Mouse (Mus musculus): ENCODE data around the gene March9. TPM values are rescaled to one million over a fixed set of nuclear protein-coding genes. Genes with fewer than 3 reads are reported as not detected.

The March9 gene
- polyA plus RNA-seq, 1 experiment from 2014 or later = 28.6 TPM

DNA sequence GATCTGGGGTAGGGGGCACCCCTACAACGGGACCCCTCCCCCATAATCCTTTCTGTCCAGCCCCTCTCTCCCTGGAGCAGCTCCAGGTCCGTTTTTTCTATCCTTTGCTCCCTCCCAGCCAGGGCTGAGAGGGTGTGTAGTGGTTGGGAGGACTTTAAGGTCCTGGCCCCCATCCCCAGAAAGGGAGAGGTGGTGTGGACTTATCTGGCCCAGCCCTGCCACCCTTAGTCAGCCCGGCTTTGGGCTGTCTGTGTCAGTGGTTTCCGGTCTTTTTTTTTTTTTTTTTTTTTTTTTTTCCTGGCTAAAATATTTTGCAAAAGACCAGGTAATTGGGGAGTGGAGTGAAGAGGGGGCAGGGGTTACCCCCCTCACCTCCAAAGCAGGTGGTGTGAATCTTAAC is 32.8 kb upstream of the March9 start:
- in situ Hi-C loops (cut with MboI; ENCODE audit: low pct_unique_long_range_greater_than_20kb) = no loop called here
- ChIA-PET CTCF (interaction anchor here (1.4 kb wide), 1 partner anchor 17 kb away, joined by 3 read pairs; no protein-coding TSS in a partner anchor), POLR2A (no interaction called here)
- TF ChIP-seq CTCF (IDR thresholded peaks at IDR 0.05) = no peak
- ATAC-seq (no peak), DNase-seq (ENCODE audit: low read depth, low spot score) (no peak)
- H3K27me3 ChIP-seq = no peaks in the 10 kb centered on the region

DNA sequence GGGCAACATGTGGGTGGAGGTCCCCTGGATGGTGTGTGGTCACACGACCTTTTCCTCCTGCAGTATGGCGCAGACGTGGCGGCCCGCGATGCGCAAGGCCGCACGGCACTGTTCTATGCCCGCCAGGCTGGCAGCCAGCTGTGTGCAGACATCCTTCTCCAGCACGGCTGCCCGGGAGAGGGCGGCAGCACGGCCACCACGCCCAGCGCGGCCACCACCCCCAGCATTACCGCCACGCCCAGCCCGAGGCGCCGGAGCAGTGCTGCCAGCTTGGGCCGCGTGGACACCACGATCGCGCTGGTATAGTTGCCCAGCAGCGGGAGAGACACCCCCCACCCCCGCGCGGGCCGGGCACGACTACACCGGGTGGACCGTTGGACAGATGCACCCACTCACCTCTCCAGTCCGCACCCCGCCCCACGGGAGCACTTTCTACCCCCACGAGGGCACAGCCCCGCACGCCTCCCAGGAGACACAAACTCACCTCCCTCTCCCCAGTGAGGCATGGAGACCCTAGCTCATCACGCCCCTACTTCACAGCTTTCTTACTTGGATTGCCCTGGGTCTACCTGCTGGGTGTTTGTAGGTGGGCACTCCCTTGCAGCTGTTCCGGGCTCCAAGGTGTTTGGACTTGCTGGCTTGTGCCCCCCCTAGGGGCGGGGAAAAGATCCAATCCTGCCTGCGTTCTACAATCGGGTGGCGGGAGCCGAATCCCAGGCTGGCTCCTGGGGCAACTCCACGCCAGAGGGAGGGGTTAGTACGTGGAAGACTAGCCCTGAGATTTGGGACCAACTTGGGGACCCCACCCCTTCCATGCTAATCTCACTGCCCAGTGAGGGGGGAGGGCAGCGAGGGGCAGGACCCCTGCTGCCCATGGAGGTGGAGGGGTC is 31.8 kb upstream of the March9 start:
- ATAC-seq (peak; percentile 38), DNase-seq (ENCODE audit: low read depth, low spot score) (no peak)
- no peak for TF ChIP-seq CTCF (IDR thresholded peaks at IDR 0.05)
- CTCF ChIA-PET = interaction anchor here (1.4 kb wide), 1 partner anchor 16 kb away, joined by 3 read pairs; no protein-coding TSS in a partner anchor
- no peaks in the 10 kb centered on the region for H3K27me3 ChIP-seq
- POLR2A ChIA-PET = interaction anchor here (0.6 to 1.5 kb wide), 2 partner anchors 29 to 328 kb away, joined by 3 read pairs; partner anchors contain the start of gene Cdk4
- in situ Hi-C loops (cut with MboI; ENCODE audit: low pct_unique_long_range_greater_than_20kb) = no loop called here

- in situ Hi-C loops (cut with MboI; ENCODE audit: low pct_unique_long_range_greater_than_20kb) = no loop called here
- no peaks in the 10 kb centered on the region for H3K27me3 ChIP-seq
- POLR2A ChIA-PET = interaction anchor here (1.5 kb wide), 1 partner anchor 28 kb away, joined by 3 read pairs; the partner anchor contains the start of gene Cdk4
- TF ChIP-seq CTCF (IDR thresholded peaks at IDR 0.05) = no peak
- CTCF ChIA-PET = no interaction called here
- ATAC-seq (no peak), DNase-seq (ENCODE audit: low read depth, low spot score) (no peak)
Measured at GRCm38 (mm10) chr10:127090560-127091411, 30.8 kb upstream of the March9 start.

- peaks cover under 1% of the 10 kb centered on the region for H3K27me3 ChIP-seq
- in situ Hi-C loops (cut with MboI; ENCODE audit: low pct_unique_long_range_greater_than_20kb) = no loop called here
- DNase-seq (ENCODE audit: low read depth, low spot score) (no peak), ATAC-seq (no peak)
- ChIA-PET POLR2A (no interaction called here), CTCF (no interaction called here)
- no peak for TF ChIP-seq CTCF (IDR thresholded peaks at IDR 0.05)
Measured at GRCm38 (mm10) chr10:127085633-127086032, 25.6 kb upstream of the March9 start.

GRCm38 (mm10) chr10:127085052-127085451 is 25.1 kb upstream of the March9 start:
- ChIA-PET POLR2A (no interaction called here), CTCF (no interaction called here)
- DNase-seq (ENCODE audit: low read depth, low spot score) = no peak

DNA sequence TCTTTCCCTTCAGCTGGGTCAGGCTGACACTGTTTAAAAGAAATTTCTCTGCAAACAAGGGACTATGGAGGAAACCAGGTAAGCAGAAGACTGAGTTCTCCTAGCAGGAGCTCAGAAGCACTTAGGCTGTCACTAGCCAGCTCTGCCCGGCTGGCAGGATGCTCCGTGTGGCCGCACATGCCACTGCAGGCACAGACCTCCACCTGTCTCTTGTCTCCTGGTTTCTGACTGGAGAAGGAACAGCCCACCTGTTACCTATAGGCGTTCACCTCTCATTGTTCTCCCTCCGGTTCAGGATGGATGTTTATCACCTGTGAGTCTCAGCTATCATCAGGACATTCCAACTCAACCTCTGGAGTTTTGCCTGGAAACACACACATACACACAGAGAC is 23.9 kb upstream of the March9 start:
- H3K27me3 ChIP-seq = peaks cover 12% of the 10 kb centered on the region
- ChIA-PET CTCF (interaction anchor here (0.9 to 1.4 kb wide), 3 partner anchors 13 to 25 kb away, joined by 3 to 4 read pairs (median 4); partner anchors contain the start of gene Tspan31), POLR2A (no interaction called here)
- in situ Hi-C loops (cut with MboI; ENCODE audit: low pct_unique_long_range_greater_than_20kb) = no loop called here
- TF ChIP-seq CTCF (IDR thresholded peaks at IDR 0.05) = no peak
- DNase-seq (ENCODE audit: low read depth, low spot score) (no peak), ATAC-seq (no peak)

More at GRCm38 (mm10) chr10:127085052-127085451, 25.1 kb upstream of the March9 start:
- in situ Hi-C loops (cut with MboI; ENCODE audit: low pct_unique_long_range_greater_than_20kb) = no loop called here
- no peak for TF ChIP-seq CTCF (IDR thresholded peaks at IDR 0.05)
- peaks cover 7% of the 10 kb centered on the region for H3K27me3 ChIP-seq
- ATAC-seq = no peak

GRCm38 (mm10) chr10:127083292-127083914 is 23.4 kb upstream of the March9 start:
- no peak for ATAC-seq
- no peak for DNase-seq (ENCODE audit: low read depth, low spot score)
- TF ChIP-seq CTCF (IDR thresholded peaks at IDR 0.05) = no peak
- ChIA-PET CTCF (interaction anchor here (0.9 to 1.4 kb wide), 4 partner anchors 12 to 25 kb away, joined by 3 to 4 read pairs (median 4); partner anchors contain the start of gene Tspan31), POLR2A (no interaction called here)
- peaks cover 12% of the 10 kb centered on the region for H3K27me3 ChIP-seq
- in situ Hi-C loops (cut with MboI; ENCODE audit: low pct_unique_long_range_greater_than_20kb) = no loop called here

DNA sequence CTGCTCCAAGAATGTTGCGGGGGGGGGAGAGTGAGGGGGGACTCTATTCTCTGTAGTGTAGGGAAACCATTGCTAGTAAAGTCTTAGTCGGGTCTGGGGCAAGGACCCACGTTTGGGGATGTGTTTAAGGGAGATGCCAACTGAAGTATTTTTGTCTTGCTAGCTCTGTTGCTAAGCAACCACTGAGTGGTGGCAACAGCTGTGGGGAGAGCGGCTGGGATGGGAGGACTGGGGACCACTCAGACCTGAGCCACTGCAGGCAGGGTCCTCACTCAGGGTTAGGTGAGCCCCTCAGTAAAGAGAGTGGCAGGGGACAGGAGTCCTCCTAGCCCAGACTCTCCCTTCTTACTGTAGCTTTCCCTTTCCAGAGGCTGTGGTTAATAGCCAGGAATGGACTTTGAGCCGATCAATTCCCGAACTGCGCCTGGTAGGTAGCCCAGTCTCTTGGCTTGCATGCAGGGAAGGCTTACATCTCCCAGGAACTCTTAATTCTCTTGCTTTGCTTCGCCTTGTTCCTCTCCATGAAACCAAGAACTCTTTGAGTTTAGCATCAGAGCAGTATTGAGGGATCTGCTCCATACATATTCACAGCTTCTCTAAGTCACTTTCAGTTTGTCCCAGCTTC is 22.1 kb upstream of the March9 start:
- TF ChIP-seq CTCF (IDR thresholded peaks at IDR 0.05) = no peak
- DNase-seq (ENCODE audit: low read depth, low spot score) (no peak), ATAC-seq (no peak)
- ChIA-PET CTCF (interaction anchor here (0.9 kb wide), 1 partner anchor 12 kb away, joined by 3 read pairs; no protein-coding TSS in a partner anchor), POLR2A (no interaction called here)
- in situ Hi-C loops (cut with MboI; ENCODE audit: low pct_unique_long_range_greater_than_20kb) = no loop called here
- peaks cover 12% of the 10 kb centered on the region for H3K27me3 ChIP-seq

- ATAC-seq (no peak), DNase-seq (ENCODE audit: low read depth, low spot score) (no peak)
- ChIA-PET POLR2A (no interaction called here), CTCF (interaction anchor here (0.9 kb wide), 1 partner anchor 13 kb away, joined by 3 read pairs; no protein-coding TSS in a partner anchor)
- peaks cover 12% of the 10 kb centered on the region for H3K27me3 ChIP-seq
- TF ChIP-seq CTCF (IDR thresholded peaks at IDR 0.05) = no peak
- in situ Hi-C loops (cut with MboI; ENCODE audit: low pct_unique_long_range_greater_than_20kb) = no loop called here
Measured at GRCm38 (mm10) chr10:127080901-127081780, 21.2 kb upstream of the March9 start.

Measured in Patski (cell line).